Mouse (Mus musculus): ENCODE results near the gene Cdc14a. TPM values are rescaled to one million over a fixed set of nuclear protein-coding genes. Genes with fewer than 3 reads are reported as not detected.

Cdc14a gene
- total and polyA plus RNA-seq, 3 experiments, result 2.6 to 5.9 TPM; not detected in 1

DNA sequence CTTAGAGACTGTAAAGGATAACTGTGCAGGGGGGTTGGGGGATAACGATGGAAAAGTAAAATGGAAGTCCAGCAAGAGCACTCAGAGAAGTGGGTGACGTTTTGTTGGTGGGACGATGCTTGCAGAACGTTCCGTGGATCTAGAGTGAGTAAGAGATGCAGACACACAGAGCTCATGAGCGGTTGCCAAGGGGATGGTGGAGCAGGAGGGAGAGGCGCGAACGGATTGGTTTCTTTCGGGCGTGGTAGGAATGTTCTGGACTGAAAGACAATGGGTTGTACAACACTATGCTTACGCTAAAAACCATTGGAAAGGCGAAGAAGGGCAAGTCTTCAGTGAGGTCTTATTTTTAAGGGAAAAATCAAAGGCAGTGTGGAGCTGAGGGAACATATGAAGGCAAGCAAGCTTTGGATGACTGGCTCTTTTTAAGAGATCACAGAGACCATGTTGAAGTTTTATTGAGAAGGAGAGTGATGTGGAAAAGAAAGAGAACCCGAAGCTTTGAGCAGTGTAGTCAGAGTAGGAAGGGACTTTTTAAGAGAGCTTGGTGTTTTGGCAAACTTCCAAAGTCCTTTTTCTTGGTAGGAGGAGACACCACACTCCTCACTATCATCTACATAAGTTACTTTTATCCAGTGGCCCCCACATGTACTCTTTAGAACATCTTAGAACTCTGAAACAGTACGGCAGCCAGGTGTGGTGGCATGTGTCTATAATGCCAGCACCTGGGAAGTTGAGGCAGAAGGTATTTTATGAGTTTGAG is 68.6 kb downstream of the Cdc14a start:
- Histone ChIP-seq H3K36me3 (ENCODE audit: control insufficient read depth in 1 of 2, insufficient read depth in 2 of 2, low read length in 2 of 2) (peaks cover 0 to 38% of the 10 kb centered on the region in 2 experiments; a peak in 2 of 4 replicates), H3K27ac (ENCODE audit: control insufficient read depth, low read depth, low read length) (peak overlapping the region; percentile 61; the same call in 1 of the 2 replicates), H3K79me2 (ENCODE audit: control insufficient read depth, insufficient read depth, low read length, poor library complexity) (0 out of 2 replicates have a peak, but pooled peaks cover 2% of the 10 kb centered on the region), H3K9me3 (replicated peaks; ENCODE audit: insufficient read depth, low read length) (no peaks in the 10 kb centered on the region), H3K27me3 (ENCODE audit: control insufficient read depth in 1 of 2, insufficient read depth in 2 of 2, low read length in 2 of 2) (no peaks in the 10 kb centered on the region), H3K9ac (ENCODE audit: control insufficient read depth, low read depth, low read length, poor library complexity, severe bottlenecking) (no peak overlapping the region), H3K4me3 (ENCODE audit: control insufficient read depth in 1 of 2, insufficient read depth in 1 of 2, low read depth in 2 of 2, low read length in 2 of 2) (no peak overlapping the region; a peak in 1 of 4 replicates), H3K4me1 (ENCODE audit: control insufficient read depth in 1 of 2, insufficient read depth in 2 of 2, low read length in 2 of 2) (peaks cover 19 to 25% of the 10 kb centered on the region in 2 experiments)
- TF ChIP-seq TBP (IDR thresholded peaks at IDR 0.05; ENCODE audit: low read depth, low read length) (0 out of 2 replicates have a peak, but pooled peaks have one; percentile 15), ZMIZ1 (IDR thresholded peaks at IDR 0.05; ENCODE audit: low read depth, low read length) (no peak), NRF1 (IDR thresholded peaks at IDR 0.05; ENCODE audit: insufficient read depth, low read depth, low read length, poor library complexity, severe bottlenecking) (no peak), UBTF (IDR thresholded peaks at IDR 0.05; ENCODE audit: borderline replicate concordance, insufficient read depth, low read depth, low read length) (no peak), ELF1 (IDR thresholded peaks at IDR 0.05; ENCODE audit: low read depth, low read length) (no peak), EP300 (IDR thresholded peaks at IDR 0.05; ENCODE audit: low read depth in 1 of 2, low read length in 2 of 2) (peak in 1 of 2 experiments; percentile 30; a peak in 1 of 4 replicates)
- peak; percentile 87 for DNase-seq (ENCODE audit: low read depth, low spot score)

DNA sequence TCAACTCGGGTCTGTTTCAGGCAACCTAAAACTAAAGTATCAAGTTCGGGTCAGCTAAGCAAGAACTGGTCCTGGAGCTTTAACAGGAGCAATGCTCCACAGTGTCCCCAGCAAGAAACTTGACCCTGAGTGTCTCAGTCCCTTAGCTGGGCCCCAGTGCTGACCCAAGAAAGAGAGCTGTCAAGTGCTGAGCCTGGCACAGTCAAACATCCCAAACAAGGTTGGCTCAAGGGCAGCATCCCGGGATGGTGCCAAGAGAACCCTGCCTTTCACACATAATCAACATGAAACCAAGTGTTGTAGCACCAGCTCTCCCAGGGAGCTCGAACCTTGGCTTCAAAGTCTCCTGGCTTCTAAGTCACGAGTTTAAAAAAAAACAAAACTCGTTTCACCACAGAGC is 71.3 kb downstream of the Cdc14a start:
- Histone ChIP-seq H3K4me3 (ENCODE audit: control insufficient read depth in 1 of 2, insufficient read depth in 1 of 2, low read depth in 2 of 2, low read length in 2 of 2) (no peak overlapping the region), H3K79me2 (ENCODE audit: control insufficient read depth, insufficient read depth, low read length, poor library complexity) (0 out of 2 replicates have a peak, but pooled peaks cover 2% of the 10 kb centered on the region), H3K27me3 (ENCODE audit: control insufficient read depth in 1 of 2, insufficient read depth in 2 of 2, low read length in 2 of 2) (no peaks in the 10 kb centered on the region), H3K9me3 (replicated peaks; ENCODE audit: insufficient read depth, low read length) (no peaks in the 10 kb centered on the region), H3K36me3 (ENCODE audit: control insufficient read depth in 1 of 2, insufficient read depth in 2 of 2, low read length in 2 of 2) (peaks cover 0 to 31% of the 10 kb centered on the region in 2 experiments; a peak in 2 of 4 replicates), H3K4me1 (ENCODE audit: control insufficient read depth in 1 of 2, insufficient read depth in 2 of 2, low read length in 2 of 2) (peaks cover 17 to 24% of the 10 kb centered on the region in 2 experiments), H3K9ac (ENCODE audit: control insufficient read depth, low read depth, low read length, poor library complexity, severe bottlenecking) (no peak overlapping the region), H3K27ac (ENCODE audit: control insufficient read depth, low read depth, low read length) (no peak overlapping the region)
- TF ChIP-seq USF1 (IDR thresholded peaks at IDR 0.05; ENCODE audit: low read depth, low read length), result no peak
- no peak for TF ChIP-seq TBP (IDR thresholded peaks at IDR 0.05; ENCODE audit: low read depth, low read length)
- no peak for TF ChIP-seq MAFK (IDR thresholded peaks at IDR 0.05; ENCODE audit: borderline replicate concordance, low read depth, low read length)
- no peak for TF ChIP-seq MXI1 (IDR thresholded peaks at IDR 0.05; ENCODE audit: low read depth, low read length)
- no peak for TF ChIP-seq CHD2 (IDR thresholded peaks at IDR 0.05; ENCODE audit: low read length)
- no peak for TF ChIP-seq KAT2A (conservative IDR thresholded peaks at IDR 0.05; ENCODE audit: low read depth, low read length)
- DNase-seq (ENCODE audit: low read depth, low spot score), result no peak
